Mouse (Mus musculus) MEL-GATA-1-ER (cell line): ENCODE measurements at regions not wholly inside any gene's neighbourhood (a gene's known extent, or its start where the extent isn't known, plus 50 kb on each side); places are given as distances from the start of the nearest gene placed in this dataset.
"Not testable (repeated sequence)": the region's sequence is repeated elsewhere in the genome, so short reads cannot be mapped to it uniquely, and the experiment has no call there.

ENCODE experiments used
- DNase-seq: peaks from one replicate; pipeline ENCODE4 v3.0.0-alpha.2; 2012; ENCODE audit warnings: low read depth; ENCODE audit errors: extremely low read depth

- not testable (repeated sequence) for DNase-seq
These were observed 635.6 kb upstream of the Amot start for GRCm38 (mm10) chrX:146140619-146141018.

- peak; percentile 66 for DNase-seq
These were observed 605.7 kb upstream of the Amot start for GRCm38 (mm10) chrX:146110698-146111097.

- no peak for DNase-seq
These were observed 604.9 kb upstream of the Amot start for GRCm38 (mm10) chrX:146109907-146110306.
